Mouse (Mus musculus): ENCODE data around the gene Rock2.

- no peak for TF ChIP-seq POLR2A (IDR thresholded peaks at IDR 0.05; ENCODE audit: insufficient read depth, low read depth, low read length)
- no peak for TF ChIP-seq CTCF (IDR thresholded peaks at IDR 0.05)
- no peak for TF ChIP-seq EP300 (IDR thresholded peaks at IDR 0.05; ENCODE audit: insufficient read depth, low read depth, low read length)
These were observed 17.0 kb upstream of the Rock2 start for GRCm38 (mm10) chr12:16877679-16878078.
